Mouse (Mus musculus) monocyte, adult 2 months (primary cell): Measurements from ENCODE around the gene Wdr72.

ENCODE experiments used
- DNase-seq, 2 experiments: peaks; one replicate each; pipeline ENCODE4 v3.0.0; 2022; ENCODE audit warnings: low spot score in 2 of 2, low read depth in 1 of 2

Gene Wdr72

GRCm38 (mm10) chr9:74109761-74110460, at the start of gene Wdr72:
Gene Wdr72, plus strand, starts transcription at chr9:74110356.
- no peak for DNase-seq

GRCm38 (mm10) chr9:74066278-74066677, 43.9 kb upstream of the Wdr72 start:
- DNase-seq: no peak

- no peak for DNase-seq
These were observed 43.4 kb upstream of the Wdr72 start for GRCm38 (mm10) chr9:74066766-74067165.

- no peak for DNase-seq
These were observed 34.2 kb upstream of the Wdr72 start for GRCm38 (mm10) chr9:74075958-74076357.

- DNase-seq: no peak
These were observed 31.7 kb upstream of the Wdr72 start for GRCm38 (mm10) chr9:74078458-74078857.

- no peak for DNase-seq
These were observed 29.9 kb upstream of the Wdr72 start for GRCm38 (mm10) chr9:74080241-74080640.

GRCm38 (mm10) chr9:74101591-74101990, 8.6 kb upstream of the Wdr72 start:
- no peak for DNase-seq

GRCm38 (mm10) chr9:74102615-74103014, 7.5 kb upstream of the Wdr72 start:
- DNase-seq: no peak

GRCm38 (mm10) chr9:74110461-74110816, 283 bp downstream of the Wdr72 start:
- DNase-seq: no peak

- DNase-seq: no peak
These were observed 2.4 kb downstream of the Wdr72 start for GRCm38 (mm10) chr9:74112526-74112925.

GRCm38 (mm10) chr9:74126222-74126621, 16.1 kb downstream of the Wdr72 start:
- DNase-seq: no peak

GRCm38 (mm10) chr9:74134010-74134409, 23.9 kb downstream of the Wdr72 start:
- no peak for DNase-seq

GRCm38 (mm10) chr9:74141864-74142263, 31.7 kb downstream of the Wdr72 start:
- no peak for DNase-seq

- DNase-seq: no peak
These were observed 32.5 kb downstream of the Wdr72 start for GRCm38 (mm10) chr9:74142705-74143104.

GRCm38 (mm10) chr9:74145203-74145602, 35.0 kb downstream of the Wdr72 start:
- no peak for DNase-seq

GRCm38 (mm10) chr9:74148306-74148705, 38.1 kb downstream of the Wdr72 start:
- no peak for DNase-seq

- DNase-seq: no peak
These were observed 50.3 kb downstream of the Wdr72 start for GRCm38 (mm10) chr9:74160361-74160933.

- DNase-seq: no peak
These were observed 55.5 kb downstream of the Wdr72 start for GRCm38 (mm10) chr9:74165697-74166096.

- DNase-seq: no peak
These were observed 59.7 kb downstream of the Wdr72 start for GRCm38 (mm10) chr9:74169904-74170303.

GRCm38 (mm10) chr9:74186748-74187400, 76.7 kb downstream of the Wdr72 start:
- DNase-seq: no peak

- DNase-seq: no peak
These were observed 77.4 kb downstream of the Wdr72 start for GRCm38 (mm10) chr9:74187401-74188029.

- DNase-seq: no peak
These were observed 84.7 kb downstream of the Wdr72 start for GRCm38 (mm10) chr9:74194898-74195297.
